Mouse (Mus musculus): Measurements from ENCODE around the gene Gabpb2.

GRCm38 (mm10) chr3:95239022-95239421 is 21.3 kb upstream of the Gabpb2 start:
- peak; percentile 24 for TF ChIP-seq CTCF (IDR thresholded peaks at IDR 0.05)
- no peak for TF ChIP-seq EP300 (IDR thresholded peaks at IDR 0.05)

Data from lung, postnatal 0 days (tissue).